Mouse (Mus musculus) activated CD4-positive, CD25-positive, alpha-beta regulatory T cell, adult 4 months (primary cell): ENCODE results near the gene Prdm12. TPM values are rescaled to one million over a fixed set of nuclear protein-coding genes. Genes with fewer than 3 reads are reported as not detected.
"Not testable (repeated sequence)": the region's sequence is repeated elsewhere in the genome, so short reads cannot be mapped to it uniquely, and the experiment has no call there.

Experiments used
- ATAC-seq: one replicate; pipeline ENCODE4 v1.8.0; 2017
- polyA plus RNA-seq, 2 experiments: library from polyadenylated mRNA; unstranded; fragments of 100-300 nt; shearing (Covaris generic); gene quantifications; one replicate each; pipeline ENCODE4 v1.2.1; 2017

Gene Prdm12
- polyA plus RNA-seq, 2 experiments from 2014 or later: not detected

- ATAC-seq: no peak
Observed at GRCm38 (mm10) chr2:31641929-31642328, 2.1 kb downstream of the Prdm12 start.

- ATAC-seq: no peak
Observed at GRCm38 (mm10) chr2:31653971-31654853, 14.4 kb downstream of the Prdm12 start.

DNA sequence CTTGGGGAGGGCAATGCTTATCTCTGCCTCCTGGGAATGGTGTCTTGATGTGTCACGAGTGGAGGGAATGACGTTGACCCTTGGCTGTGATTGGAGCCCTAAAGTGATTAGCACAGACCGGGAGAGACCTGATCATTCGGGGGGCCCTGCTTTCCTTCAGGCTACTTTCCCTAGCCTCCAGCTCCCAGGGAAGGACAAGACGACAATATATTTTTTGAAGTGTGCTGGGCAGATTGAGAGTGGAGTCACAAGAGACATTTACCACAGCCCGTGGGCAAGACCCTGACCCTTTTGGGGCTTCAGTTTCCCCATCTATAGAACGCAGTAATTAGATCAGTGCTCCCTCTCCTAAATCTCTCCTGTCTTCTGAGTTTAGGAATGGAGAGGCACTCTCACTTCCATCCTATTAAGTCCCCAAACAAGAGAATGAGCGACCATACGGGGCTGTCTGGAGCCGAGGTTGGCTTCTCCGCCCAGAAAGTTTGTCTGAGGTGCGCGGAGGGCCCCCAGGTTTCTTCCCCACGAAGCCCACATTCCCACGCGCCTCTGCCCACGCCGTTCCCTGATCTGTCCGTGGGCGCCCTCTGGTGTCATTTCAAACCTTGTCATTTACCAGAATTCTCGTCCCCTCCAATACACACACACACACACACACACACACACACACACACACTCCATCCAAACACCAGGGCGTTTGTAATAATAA lies 15.2 kb downstream of the Prdm12 start:
- no peak for ATAC-seq

DNA sequence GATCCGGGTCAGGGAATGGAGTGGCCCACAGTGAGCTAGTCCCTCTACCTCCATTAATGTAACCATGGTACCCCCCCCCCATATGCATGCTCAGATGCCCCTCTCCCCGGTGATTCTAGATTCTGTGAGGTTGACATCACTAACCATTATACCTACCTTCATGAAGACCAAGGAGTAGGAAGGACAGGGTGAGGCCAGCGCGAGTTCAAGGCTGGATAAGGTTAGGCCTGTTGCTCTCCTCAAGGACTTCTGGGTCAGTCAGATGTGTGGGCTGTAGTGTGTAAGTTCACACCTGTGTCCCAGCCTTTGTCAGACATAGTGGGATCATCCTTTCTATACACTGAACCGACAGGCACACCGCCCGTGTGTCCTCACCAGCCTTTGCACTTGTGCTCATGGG lies 16.5 kb downstream of the Prdm12 start:
- ATAC-seq: no peak

GRCm38 (mm10) chr2:31662939-31663803 lies 23.3 kb downstream of the Prdm12 start:
- no peak for ATAC-seq

DNA sequence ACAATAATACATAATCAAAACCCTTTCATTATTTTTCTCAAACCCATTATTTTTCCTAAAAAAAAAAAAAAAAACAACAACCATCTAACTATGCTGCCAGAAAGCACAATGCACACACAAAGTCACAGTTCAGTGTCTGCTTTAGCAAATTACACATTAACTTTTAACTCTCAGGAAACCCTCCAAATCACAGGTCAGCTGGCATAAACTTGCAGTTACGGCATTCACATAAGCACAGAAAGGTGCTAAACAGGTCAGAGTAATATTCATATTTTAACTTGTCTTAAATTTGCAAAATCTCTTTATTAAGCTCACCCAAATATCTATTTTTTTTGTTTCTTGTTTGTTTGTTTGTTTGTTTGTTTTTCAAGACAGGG lies 24.0 kb downstream of the Prdm12 start:
- no peak for ATAC-seq

DNA sequence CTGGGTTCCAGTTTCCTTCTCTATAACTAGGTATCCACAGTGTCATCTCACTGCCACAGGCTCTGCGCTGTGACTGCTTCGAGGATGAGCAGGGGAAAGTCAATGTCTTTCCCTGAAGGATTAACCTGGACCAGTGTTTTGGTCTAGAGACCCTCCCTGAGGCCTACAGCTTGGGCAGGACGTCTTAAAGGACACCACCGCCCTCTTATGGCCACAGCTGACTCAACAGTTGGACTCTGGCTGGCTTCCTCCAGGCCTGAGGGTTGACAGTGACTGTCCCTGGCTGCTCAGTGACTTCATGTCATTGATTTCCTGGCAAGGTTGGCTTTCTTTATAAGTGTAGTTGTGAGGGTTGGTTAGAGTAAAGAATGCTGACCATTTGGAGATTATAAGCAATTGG lies 27.5 kb downstream of the Prdm12 start:
- no peak for ATAC-seq

DNA sequence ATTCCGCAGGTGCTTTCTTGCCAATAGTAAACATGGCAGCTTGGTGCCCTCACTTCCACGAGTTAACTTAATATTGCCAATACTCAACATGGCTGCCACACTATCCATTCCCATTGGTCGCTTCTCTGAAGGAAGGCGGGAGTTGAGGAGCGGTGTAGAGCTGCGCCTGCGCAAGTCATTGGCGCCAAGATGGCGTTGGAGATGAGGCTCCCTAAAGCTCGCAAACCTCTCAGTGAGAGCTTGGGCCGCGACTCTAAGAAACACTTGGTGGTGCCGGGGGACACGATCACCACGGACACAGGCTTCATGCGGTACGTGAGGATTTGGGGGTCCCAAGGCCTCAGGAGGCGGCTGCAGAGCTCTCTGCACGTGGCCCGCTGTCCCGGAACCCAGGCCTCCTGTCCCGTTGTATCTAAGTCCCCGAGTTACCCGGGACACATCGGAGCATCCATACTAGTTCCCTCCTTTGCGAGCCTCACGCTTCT lies 30.8 kb downstream of the Prdm12 start, which contains the start of gene Exosc2:
Gene Exosc2, plus strand, starts transcription at position 165 of the 485 bp plus-strand sequence.
- ATAC-seq: peak; percentile 97

- no peak for ATAC-seq
Observed at GRCm38 (mm10) chr2:31678641-31679040, 38.8 kb downstream of the Prdm12 start.

DNA sequence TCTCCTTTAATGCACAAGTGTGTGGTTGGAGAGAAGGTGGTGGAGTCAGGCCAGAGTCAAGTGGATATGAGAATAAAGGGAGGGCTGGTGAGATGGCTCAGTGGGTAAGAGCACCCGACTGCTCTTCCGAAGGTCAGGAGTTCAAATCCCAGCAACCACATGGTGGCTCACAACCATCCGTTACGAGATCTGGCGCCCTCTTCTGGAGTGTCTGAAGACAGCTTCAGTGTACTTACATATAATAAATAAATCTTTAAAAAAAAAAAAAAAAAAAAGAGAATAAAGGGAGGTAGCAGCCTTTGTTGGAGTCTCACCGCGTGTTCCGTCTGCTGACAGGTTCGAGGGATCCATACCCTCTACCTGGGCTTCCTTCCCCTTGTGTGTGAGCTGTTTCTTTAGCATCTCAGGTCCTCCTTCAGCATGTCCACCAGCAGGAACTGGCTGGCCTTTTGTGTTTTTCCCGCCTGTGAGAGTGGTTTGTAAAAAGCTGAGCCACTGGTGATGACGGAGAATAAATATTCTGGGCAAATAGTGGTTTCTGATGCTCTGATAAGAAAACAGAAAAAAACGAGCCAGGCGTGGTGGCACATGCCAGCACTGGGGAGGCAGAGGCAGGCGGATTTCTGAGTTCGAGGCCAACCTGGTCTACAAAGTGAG lies 41.3 kb downstream of the Prdm12 start:
- ATAC-seq: not testable (repeated sequence)

GRCm38 (mm10) chr2:31681731-31682235 lies 41.9 kb downstream of the Prdm12 start:
- no peak for ATAC-seq

- no peak for ATAC-seq
Observed at GRCm38 (mm10) chr2:31683666-31684065, 43.8 kb downstream of the Prdm12 start.

- peak; percentile 99 for ATAC-seq
Observed at GRCm38 (mm10) chr2:31688074-31688925, 48.5 kb downstream of the Prdm12 start, which contains the start of gene Abl1. Gene Abl1 (plus strand): TSS chr2:31688376.

- ATAC-seq: no peak
Observed at GRCm38 (mm10) chr2:31689045-31689444, 49.2 kb downstream of the Prdm12 start.

GRCm38 (mm10) chr2:31690063-31690462 lies 50.2 kb downstream of the Prdm12 start:
- no peak for ATAC-seq

GRCm38 (mm10) chr2:31698209-31698608 lies 58.4 kb downstream of the Prdm12 start:
- ATAC-seq: no peak

GRCm38 (mm10) chr2:31700545-31701446 lies 61.0 kb downstream of the Prdm12 start:
- ATAC-seq: no peak

DNA sequence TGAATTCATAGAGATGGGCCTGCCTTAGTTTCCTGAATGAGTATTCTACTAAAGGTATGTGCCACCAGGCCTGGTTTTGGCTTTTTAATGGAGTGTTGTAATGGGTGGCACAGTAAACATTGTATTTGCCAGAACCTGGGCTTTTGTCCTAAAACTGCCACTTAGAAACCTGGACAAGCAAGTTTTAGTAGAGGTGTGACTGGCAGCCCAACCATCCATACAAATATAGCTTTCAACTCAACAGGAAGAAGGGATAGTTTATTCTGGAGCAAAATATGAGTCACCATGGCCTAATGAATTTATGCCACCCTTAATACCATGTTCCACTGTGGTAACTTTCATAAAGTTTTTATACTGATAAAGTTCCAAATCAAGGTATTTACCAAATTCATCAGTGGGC lies 63.4 kb downstream of the Prdm12 start:
- no peak for ATAC-seq
